Mouse (Mus musculus): ENCODE data around the gene Thrb. TPM values are rescaled to one million over a fixed set of nuclear protein-coding genes. Genes with fewer than 3 reads are reported as not detected.

Thrb gene
- polyA plus RNA-seq, 1 experiment from 2014 or later: 0.38 TPM

DNA sequence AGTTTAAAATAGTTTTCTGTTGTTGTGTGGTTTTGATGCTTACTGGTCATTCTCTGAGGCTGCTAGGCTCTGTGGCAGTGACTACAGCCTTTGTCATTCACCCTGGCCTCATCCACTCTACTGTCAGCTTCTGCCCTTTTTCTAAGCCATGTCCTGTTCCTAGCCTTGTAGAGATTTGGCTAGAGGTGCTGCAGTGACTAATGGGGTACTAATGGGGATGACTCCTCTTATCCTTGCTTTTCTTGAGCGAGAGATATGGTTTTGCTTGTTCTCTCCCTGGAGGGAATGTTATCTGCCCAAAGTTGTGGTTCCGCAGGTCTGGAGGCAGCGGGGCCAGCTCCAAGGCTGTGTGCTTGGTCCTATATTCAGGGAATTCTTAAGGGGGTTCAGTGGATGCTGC is 15.2 kb downstream of the Thrb start:
- Histone ChIP-seq H3K27me3 (ENCODE audit: low read depth, poor library complexity, severe bottlenecking) (no peaks in the 10 kb centered on the region), H3K4me1 (no peaks in the 10 kb centered on the region), H3K27ac (no peak overlapping the region), H3K36me3 (no peaks in the 10 kb centered on the region), H3K9me3 (replicated peaks) (no peaks in the 10 kb centered on the region), H3K4me3 (no peak overlapping the region)
- WGBS: 87% methylated on average over 3 of the region's 3 CpGs
- no peak for DNase-seq (ENCODE audit: low spot score)

DNA sequence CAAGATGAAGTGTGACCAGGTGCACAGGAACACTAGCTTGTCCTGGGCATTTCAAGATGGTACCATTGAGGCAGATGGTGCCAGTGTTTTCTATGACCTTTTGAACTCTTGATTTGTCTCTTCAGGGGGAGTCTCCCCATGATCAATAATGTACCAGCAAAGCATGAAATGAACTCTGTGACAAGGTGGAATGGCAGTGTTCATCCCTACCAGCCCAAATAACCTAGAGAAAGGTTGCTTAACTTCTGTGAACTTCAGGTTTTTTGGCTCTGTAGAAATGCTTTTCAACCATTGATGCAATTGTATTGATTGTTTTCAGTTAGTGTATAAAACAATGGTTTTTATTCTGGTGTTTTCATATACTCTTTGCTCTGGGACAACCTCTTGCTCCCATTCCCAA is 21.4 kb downstream of the Thrb start:
- Histone ChIP-seq H3K4me3 (no peak overlapping the region), H3K9me3 (replicated peaks) (no peaks in the 10 kb centered on the region), H3K27me3 (ENCODE audit: low read depth, poor library complexity, severe bottlenecking) (no peaks in the 10 kb centered on the region), H3K4me1 (no peaks in the 10 kb centered on the region), H3K27ac (no peak overlapping the region), H3K36me3 (no peaks in the 10 kb centered on the region)
- no peak for DNase-seq (ENCODE audit: low spot score)

DNA sequence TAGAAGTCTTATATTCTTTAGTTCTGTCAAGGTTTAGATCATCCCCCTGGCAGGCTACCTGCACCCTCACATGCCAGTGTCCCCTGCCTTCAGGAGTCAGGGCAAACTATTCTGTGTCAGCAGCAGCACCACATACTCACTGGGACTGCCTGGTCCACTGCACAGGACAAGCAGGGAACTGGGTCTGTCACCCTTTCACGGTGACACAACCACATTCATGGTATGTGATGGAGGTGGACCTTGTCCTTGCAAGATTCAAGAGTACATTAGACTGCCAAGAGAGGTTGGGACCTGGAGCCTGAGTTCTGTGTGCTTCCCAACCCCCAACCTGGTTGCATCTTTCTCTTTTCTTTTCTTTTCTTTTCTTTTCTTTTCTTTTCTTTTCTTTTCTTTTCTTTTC is 24.8 kb downstream of the Thrb start:
- no peak overlapping the region for H3K4me3 ChIP-seq
- H3K27ac ChIP-seq: no peak overlapping the region
- H3K36me3 ChIP-seq: no peaks in the 10 kb centered on the region
- H3K9me3 ChIP-seq (replicated peaks): no peaks in the 10 kb centered on the region
- no peak for DNase-seq (ENCODE audit: low spot score)
- no peaks in the 10 kb centered on the region for H3K4me1 ChIP-seq
- no peaks in the 10 kb centered on the region for H3K27me3 ChIP-seq (ENCODE audit: low read depth, poor library complexity, severe bottlenecking)
- WGBS: 87% methylated on average over 1 of the region's 1 CpGs

DNA sequence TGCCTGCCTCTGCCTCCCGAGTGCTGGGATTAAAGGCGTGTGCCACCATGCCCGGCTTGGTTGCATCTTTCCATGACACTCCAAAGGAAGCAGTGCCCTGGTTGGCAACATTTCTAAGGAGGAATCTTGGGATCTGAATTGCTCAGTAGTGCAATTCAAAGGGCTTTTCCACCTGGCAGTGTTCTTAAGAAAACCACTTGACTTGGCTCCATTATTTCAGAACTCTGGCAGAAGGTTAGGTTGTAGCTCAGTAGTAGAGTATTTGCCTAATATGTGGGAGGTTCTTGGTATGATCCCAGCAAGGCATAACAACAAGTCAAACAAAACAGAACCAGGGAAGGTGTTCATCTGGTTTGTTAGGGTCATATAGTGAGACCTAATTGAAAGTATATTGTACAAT is 25.4 kb downstream of the Thrb start:
- no peak for DNase-seq (ENCODE audit: low spot score)
- no peaks in the 10 kb centered on the region for H3K36me3 ChIP-seq
- no peaks in the 10 kb centered on the region for H3K9me3 ChIP-seq (replicated peaks)
- no peaks in the 10 kb centered on the region for H3K4me1 ChIP-seq
- WGBS: 92% methylated on average over 3 of the region's 3 CpGs
- no peak overlapping the region for H3K27ac ChIP-seq
- H3K4me3 ChIP-seq: no peak overlapping the region
- no peaks in the 10 kb centered on the region for H3K27me3 ChIP-seq (ENCODE audit: low read depth, poor library complexity, severe bottlenecking)

DNA sequence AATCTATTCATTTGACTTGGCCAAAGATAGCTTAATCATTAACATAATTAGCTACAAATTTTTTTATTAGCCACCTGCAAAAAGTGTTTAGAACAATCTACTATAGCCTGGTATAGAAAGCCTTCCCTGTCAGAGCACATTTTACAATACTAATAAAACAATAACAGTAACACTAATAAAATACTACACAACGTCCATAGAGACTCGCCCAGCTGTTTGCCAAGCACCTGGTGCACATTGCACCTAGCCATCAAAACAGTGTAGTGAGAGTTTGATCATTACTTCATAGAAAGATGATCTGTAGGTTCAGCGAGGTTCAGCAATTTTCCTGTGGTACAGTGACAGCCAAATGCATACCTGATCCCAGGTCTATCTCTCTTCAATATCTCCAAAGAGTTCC is 26.9 kb downstream of the Thrb start:
- no peak overlapping the region for H3K27ac ChIP-seq
- H3K36me3 ChIP-seq: no peaks in the 10 kb centered on the region
- no peak for DNase-seq (ENCODE audit: low spot score)
- WGBS: 71% methylated on average over 3 of the region's 3 CpGs
- no peaks in the 10 kb centered on the region for H3K27me3 ChIP-seq (ENCODE audit: low read depth, poor library complexity, severe bottlenecking)
- no peaks in the 10 kb centered on the region for H3K9me3 ChIP-seq (replicated peaks)
- H3K4me1 ChIP-seq: no peaks in the 10 kb centered on the region
- no peak overlapping the region for H3K4me3 ChIP-seq

DNA sequence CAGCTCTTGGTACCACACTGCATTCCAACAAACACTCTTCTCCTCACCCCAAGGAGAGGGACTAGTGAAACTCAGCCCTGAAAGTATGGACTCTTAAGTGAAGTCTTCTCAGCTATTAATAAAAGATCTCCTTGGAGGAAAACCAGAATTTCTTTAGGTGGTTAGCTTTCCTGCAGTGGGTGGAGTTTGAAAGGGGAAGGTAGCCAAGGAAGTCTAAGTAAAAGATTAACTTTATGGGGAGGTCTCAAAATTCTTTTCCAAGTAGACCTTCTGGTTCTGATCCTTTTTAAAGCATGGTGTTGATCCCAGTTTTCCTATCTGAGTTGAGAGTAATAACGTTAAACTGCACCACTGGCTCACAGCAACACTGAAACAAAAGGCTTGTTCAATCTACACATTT is 31.2 kb downstream of the Thrb start:
- Histone ChIP-seq H3K27me3 (ENCODE audit: low read depth, poor library complexity, severe bottlenecking) (no peaks in the 10 kb centered on the region), H3K4me1 (no peaks in the 10 kb centered on the region), H3K27ac (no peak overlapping the region), H3K36me3 (no peaks in the 10 kb centered on the region), H3K9me3 (replicated peaks) (no peaks in the 10 kb centered on the region), H3K4me3 (no peak overlapping the region)
- WGBS: 79% methylated on average over 1 of the region's 1 CpGs
- DNase-seq (ENCODE audit: low spot score): no peak

DNA sequence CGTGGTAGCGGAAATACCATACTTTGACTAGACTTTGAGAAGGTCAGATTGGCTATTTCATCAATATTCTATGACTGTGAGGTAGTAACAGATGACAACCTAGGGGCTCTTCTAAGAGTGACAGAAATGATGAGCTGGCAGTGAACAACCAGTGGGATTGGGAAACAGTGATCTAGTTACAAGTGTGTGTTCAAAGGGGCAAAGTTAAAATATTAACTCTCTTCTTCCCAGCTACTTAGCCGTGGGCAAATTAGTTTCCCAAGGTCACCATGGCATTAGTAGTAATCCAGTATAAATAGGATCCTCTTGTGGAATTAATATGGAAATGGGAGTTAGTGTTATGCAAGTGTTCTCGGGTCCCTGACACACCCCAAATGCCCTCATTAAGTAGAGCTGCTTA is 35.5 kb downstream of the Thrb start:
- Histone ChIP-seq H3K4me3 (no peak overlapping the region), H3K4me1 (no peaks in the 10 kb centered on the region), H3K9me3 (replicated peaks) (no peaks in the 10 kb centered on the region), H3K27me3 (ENCODE audit: low read depth, poor library complexity, severe bottlenecking) (no peaks in the 10 kb centered on the region), H3K27ac (no peak overlapping the region), H3K36me3 (no peaks in the 10 kb centered on the region)
- no peak for DNase-seq (ENCODE audit: low spot score)
- 82% methylated on average over 4 of the region's 4 CpGs for WGBS

DNA sequence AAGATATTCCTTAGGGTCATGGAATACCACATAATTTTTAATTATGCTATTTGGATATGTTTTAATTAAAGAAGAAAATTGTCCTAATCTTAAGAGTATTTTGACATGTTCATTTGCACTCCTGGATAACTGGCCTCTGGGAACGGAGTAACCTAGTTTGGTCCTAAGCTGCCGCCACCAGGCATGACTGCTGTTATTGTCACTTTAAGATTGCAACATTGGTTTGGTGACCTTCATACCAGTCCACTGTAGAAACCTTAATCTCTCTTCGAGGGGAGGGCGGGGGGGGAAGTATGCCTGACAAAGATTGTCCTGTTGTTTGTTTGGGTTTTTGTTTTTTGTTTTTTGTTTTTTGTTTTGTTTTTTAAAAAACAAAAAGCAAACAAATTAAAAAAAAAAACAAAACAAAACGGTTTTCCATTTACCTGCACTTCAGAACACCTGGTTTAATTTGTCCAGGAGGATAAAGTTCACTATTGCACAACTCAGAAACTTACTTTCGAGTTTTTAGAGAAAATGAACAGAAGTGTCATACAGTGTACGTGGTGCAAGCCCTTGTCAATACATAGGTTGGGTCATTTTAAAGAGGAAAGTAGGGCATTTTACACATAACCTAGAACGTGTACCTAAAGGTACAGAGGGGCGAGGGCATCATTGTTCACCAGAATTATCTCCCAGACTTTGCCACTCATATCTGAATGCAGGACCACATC is 38.0 kb downstream of the Thrb start:
- H3K27ac ChIP-seq: no peak overlapping the region
- no peaks in the 10 kb centered on the region for H3K36me3 ChIP-seq
- H3K4me1 ChIP-seq: no peaks in the 10 kb centered on the region
- WGBS: 86% methylated on average over 9 of the region's 9 CpGs
- no peak overlapping the region for H3K4me3 ChIP-seq
- H3K9me3 ChIP-seq (replicated peaks): no peaks in the 10 kb centered on the region
- H3K27me3 ChIP-seq (ENCODE audit: low read depth, poor library complexity, severe bottlenecking): no peaks in the 10 kb centered on the region
- no peak for DNase-seq (ENCODE audit: low spot score)

DNA sequence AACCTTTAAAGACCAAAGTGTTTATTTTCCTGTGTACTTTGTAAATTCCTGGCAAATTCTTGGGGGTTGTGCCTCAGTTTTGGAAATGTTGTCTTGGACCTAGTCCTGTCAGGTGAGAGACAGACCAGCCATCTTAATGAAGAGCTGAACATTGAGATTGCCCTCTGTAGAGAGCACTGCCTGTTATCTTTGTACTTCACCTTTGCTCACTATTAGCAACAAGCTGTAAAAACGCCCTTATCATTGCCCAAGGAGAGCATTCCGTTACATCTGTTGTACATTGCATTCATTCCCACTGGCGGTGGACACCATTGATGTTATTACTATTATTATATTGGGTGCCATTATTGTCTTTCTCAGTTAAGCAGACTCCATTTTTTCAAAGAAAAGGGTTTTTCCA is 40.2 kb downstream of the Thrb start:
- DNase-seq (ENCODE audit: low spot score): no peak
- WGBS: 89% methylated on average over 3 of the region's 3 CpGs

DNA sequence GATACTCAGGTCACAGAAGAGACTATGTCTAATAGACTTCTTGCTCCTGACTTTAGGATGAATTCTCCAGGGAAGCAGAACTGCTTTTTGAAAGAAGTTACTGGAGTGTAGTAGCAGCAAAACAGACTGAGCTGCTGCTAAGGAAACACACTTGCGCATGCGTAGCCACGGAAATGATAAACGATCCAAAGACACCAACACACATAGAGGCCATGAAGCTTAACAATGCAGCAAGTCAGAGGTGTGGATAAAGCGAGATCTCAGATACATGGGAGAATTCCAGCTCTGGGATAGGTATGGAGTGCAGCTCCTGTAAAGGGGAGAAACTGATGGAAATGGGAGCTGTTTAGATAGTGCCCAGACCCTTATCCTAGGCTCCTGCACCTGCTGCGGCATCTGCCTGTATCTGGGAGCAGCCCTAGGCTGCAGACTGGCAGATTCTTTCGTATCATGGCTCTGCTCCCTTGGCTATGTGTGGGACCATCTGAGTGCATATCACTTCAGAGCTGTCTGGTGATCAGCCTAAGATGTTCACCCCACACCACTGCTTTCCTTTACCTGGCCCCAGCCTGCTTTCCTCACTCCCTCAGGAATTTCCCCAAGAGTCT is 53.3 kb downstream of the Thrb start:
- no peak overlapping the region for H3K4me3 ChIP-seq
- DNase-seq (ENCODE audit: low spot score): no peak
- H3K27ac ChIP-seq: no peak overlapping the region
- no peaks in the 10 kb centered on the region for H3K9me3 ChIP-seq (replicated peaks)
- H3K27me3 ChIP-seq (ENCODE audit: low read depth, poor library complexity, severe bottlenecking): no peaks in the 10 kb centered on the region
- no peaks in the 10 kb centered on the region for H3K4me1 ChIP-seq
- H3K36me3 ChIP-seq: no peaks in the 10 kb centered on the region
- 88% methylated on average over 7 of the region's 7 CpGs for WGBS

More for the DNA sequence above, 40.2 kb downstream of the Thrb start:
- no peaks in the 10 kb centered on the region for H3K36me3 ChIP-seq
- no peaks in the 10 kb centered on the region for H3K9me3 ChIP-seq (replicated peaks)
- H3K4me1 ChIP-seq: no peaks in the 10 kb centered on the region
- no peak overlapping the region for H3K4me3 ChIP-seq
- no peaks in the 10 kb centered on the region for H3K27me3 ChIP-seq (ENCODE audit: low read depth, poor library complexity, severe bottlenecking)
- H3K27ac ChIP-seq: no peak overlapping the region

DNA sequence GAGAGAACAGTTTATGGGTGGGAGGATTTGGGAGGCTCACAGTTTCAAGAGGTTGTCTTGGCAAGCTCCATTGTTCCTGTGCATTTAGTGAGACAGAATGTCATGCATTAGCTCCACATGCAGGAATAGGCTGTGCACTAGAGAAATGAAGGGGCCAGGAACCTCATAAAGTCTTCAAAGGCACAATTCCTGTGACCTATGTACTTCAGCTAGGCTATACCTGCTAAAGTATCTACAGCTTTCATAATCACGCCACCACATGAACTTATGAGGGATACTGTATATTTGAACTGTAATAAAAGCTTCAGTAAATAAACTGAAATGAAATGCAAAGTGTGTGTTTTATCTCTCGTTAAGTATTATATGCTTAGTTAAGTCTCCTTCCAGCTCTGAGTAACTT is 59.4 kb downstream of the Thrb start:
- DNase-seq (ENCODE audit: low spot score): no peak
- Histone ChIP-seq H3K4me1 (no peaks in the 10 kb centered on the region), H3K36me3 (no peaks in the 10 kb centered on the region), H3K4me3 (no peak overlapping the region), H3K9me3 (replicated peaks) (no peaks in the 10 kb centered on the region), H3K27me3 (ENCODE audit: low read depth, poor library complexity, severe bottlenecking) (no peaks in the 10 kb centered on the region), H3K27ac (no peak overlapping the region)
- WGBS: 92% methylated on average over 2 of the region's 2 CpGs

DNA sequence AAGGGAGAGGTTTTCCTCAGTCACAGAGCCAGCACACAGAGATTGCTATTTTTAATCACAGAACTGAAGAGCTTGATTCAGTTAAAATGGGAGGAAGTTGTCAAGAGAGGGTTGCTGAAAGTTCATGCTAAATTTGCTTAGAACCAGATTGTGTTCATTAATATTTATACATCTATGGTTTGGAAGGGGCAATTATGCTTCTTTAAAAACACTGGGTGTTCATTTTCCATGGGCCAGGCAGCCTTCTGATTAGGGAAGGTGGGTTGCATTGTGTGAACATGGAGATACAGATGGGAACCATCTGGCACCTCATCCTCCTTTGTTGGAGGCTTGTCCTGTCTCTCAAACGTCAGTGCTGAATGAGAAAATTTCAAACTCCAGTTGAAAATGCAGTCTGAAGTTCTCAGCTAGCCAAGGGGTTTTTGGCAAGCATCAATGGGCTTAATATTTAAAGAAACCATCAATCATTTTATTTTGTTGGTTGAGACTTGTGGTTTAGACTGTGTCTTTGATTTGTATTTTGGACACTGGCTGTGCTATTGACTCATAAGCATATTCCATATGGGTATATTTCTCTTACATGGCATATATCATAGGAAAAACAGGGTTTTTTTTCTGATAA is 62.9 kb downstream of the Thrb start:
- no peak for DNase-seq (ENCODE audit: low spot score)
- H3K27ac ChIP-seq: no peak overlapping the region

DNA sequence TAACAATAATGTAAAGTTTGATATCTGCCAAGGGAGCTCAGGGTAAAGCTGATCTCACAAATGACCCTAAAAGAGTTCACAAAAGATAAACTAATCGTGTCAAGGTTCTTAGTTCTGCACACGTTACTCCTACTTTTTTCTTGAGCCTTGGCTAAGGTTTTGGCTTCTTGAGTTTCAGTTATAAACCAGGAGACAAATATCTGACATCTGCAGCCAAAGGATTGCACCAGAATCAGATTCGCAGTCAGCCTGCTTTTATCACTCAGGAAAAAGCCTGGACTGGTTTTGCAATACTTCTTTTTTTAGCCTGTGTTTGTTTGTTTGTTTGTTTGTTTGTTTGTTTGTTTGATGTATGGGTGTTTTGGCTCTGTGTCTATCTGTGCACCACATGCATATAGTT is 64.5 kb downstream of the Thrb start:
- no peaks in the 10 kb centered on the region for H3K36me3 ChIP-seq
- WGBS: 88% methylated on average over 3 of the region's 3 CpGs
- H3K4me1 ChIP-seq: no peaks in the 10 kb centered on the region
- no peaks in the 10 kb centered on the region for H3K27me3 ChIP-seq (ENCODE audit: low read depth, poor library complexity, severe bottlenecking)
- no peak for DNase-seq (ENCODE audit: low spot score)
- H3K9me3 ChIP-seq (replicated peaks): no peaks in the 10 kb centered on the region
- no peak overlapping the region for H3K27ac ChIP-seq
- H3K4me3 ChIP-seq: no peak overlapping the region

More for the DNA sequence above, 62.9 kb downstream of the Thrb start:
- Histone ChIP-seq H3K4me3 (no peak overlapping the region), H3K27me3 (ENCODE audit: low read depth, poor library complexity, severe bottlenecking) (no peaks in the 10 kb centered on the region), H3K9me3 (replicated peaks) (no peaks in the 10 kb centered on the region), H3K36me3 (no peaks in the 10 kb centered on the region), H3K4me1 (no peaks in the 10 kb centered on the region)
- WGBS: 55% methylated on average over 1 of the region's 1 CpGs

All from limb, embryonic 10.5 days (tissue).